Mouse (Mus musculus) kidney, embryonic 15.5 days (tissue): ENCODE measurements around the gene Catsperd. TPM values are rescaled to one million over a fixed set of nuclear protein-coding genes. Genes with fewer than 3 reads are reported as not detected.
"Not testable (repeated sequence)": the region's sequence is repeated elsewhere in the genome, so short reads cannot be mapped to it uniquely, and the experiment has no call there.

Experiments used
- ATAC-seq: fragments of 200-750 bp; cut with Nextera tagmentation; replicated peaks from 2 replicates; pipeline ENCODE4 v1.8.0; 2017; ENCODE audit warnings: moderate TSS enrichment; ENCODE audit not compliant: low FRiP score
- H3K27ac ChIP-seq: fragments of 300-500 bp; sonication (generic); 2 replicates; pipeline ENCODE4 v1.5.1; 2015; ENCODE audit warnings: mild to moderate bottlenecking, inconsistent platforms
- H3K27me3 ChIP-seq: fragments of 300-500 bp; sonication (generic); 2 replicates; pipeline ENCODE4 v1.6.1; 2015; ENCODE audit warnings: inconsistent platforms
- H3K36me3 ChIP-seq: fragments of 300-500 bp; sonication (generic); 2 replicates; pipeline ENCODE4 v1.6.1; 2015; ENCODE audit warnings: inconsistent platforms
- H3K4me1 ChIP-seq: fragments of 300-500 bp; sonication (generic); 2 replicates; pipeline ENCODE4 v1.6.1; 2015; ENCODE audit warnings: inconsistent platforms
- H3K4me2 ChIP-seq: fragments of 300-500 bp; sonication (generic); 2 replicates; pipeline ENCODE4 v1.6.1; 2015; ENCODE audit warnings: moderate library complexity, mild to moderate bottlenecking, inconsistent platforms
- H3K4me3 ChIP-seq: fragments of 300-500 bp; sonication (generic); replicated peaks from 2 replicates; pipeline ENCODE4 v1.5.1; 2015; ENCODE audit warnings: mild to moderate bottlenecking, inconsistent platforms
- H3K9ac ChIP-seq: fragments of 300-500 bp; sonication (generic); 2 replicates; pipeline ENCODE4 v1.6.1; 2015; ENCODE audit warnings: mild to moderate bottlenecking, inconsistent platforms
- H3K9me3 ChIP-seq: fragments of 300-500 bp; sonication (generic); replicated peaks from 2 replicates; pipeline ENCODE4 v1.6.1; 2016; ENCODE audit warnings: inconsistent platforms
- WGBS: fragments of 180-500 bp; shearing (Covaris S2); methylation state at CpG from one replicate; pipeline ENCODE4 v1.1.7; 2015; ENCODE audit warnings: mixed read lengths; 5-methylcytosine and 5-hydroxymethylcytosine counted together
- polyA plus RNA-seq: library from polyadenylated mRNA; unstranded; fragments of >200 nt; fragmentation: Nextera tagmentation; extraction: Ambion mirVana; gene quantifications from 2 replicates; pipeline ENCODE4 v1.2.1, GENCODE M21; 2015

The Catsperd gene
- polyA plus RNA-seq, 1 experiment from 2014 or later, result 0.93 TPM

GRCm38 (mm10) chr17:56604070-56604380, 23.9 kb upstream of the Catsperd start:
- H3K9ac ChIP-seq, result no peak overlapping the region
- WGBS, result 90% methylated on average over 9 of the region's 9 CpGs
- ATAC-seq, result no peak
- peaks cover 93% of the 10 kb centered on the region for H3K36me3 ChIP-seq
- peaks cover 16% of the 10 kb centered on the region for H3K4me1 ChIP-seq
- no peaks in the 10 kb centered on the region for H3K27me3 ChIP-seq
- H3K27ac ChIP-seq, result no peak overlapping the region
- H3K4me2 ChIP-seq, result no peak overlapping the region
- no peaks in the 10 kb centered on the region for H3K9me3 ChIP-seq
- H3K4me3 ChIP-seq, result no peak overlapping the region

GRCm38 (mm10) chr17:56604422-56604821, 23.5 kb upstream of the Catsperd start:
- Histone ChIP-seq H3K4me1 (peaks cover 19% of the 10 kb centered on the region), H3K4me3 (no peak overlapping the region), H3K27me3 (no peaks in the 10 kb centered on the region), H3K9me3 (no peaks in the 10 kb centered on the region), H3K36me3 (peaks cover 89% of the 10 kb centered on the region), H3K9ac (no peak overlapping the region), H3K27ac (no peak overlapping the region), H3K4me2 (no peak overlapping the region)
- WGBS, result 89% methylated on average over 3 of the region's 3 CpGs
- ATAC-seq, result no peak

GRCm38 (mm10) chr17:56605431-56605830, 22.5 kb upstream of the Catsperd start:
- no peak overlapping the region for H3K9ac ChIP-seq
- peaks cover 79% of the 10 kb centered on the region for H3K36me3 ChIP-seq
- no peaks in the 10 kb centered on the region for H3K9me3 ChIP-seq
- no peaks in the 10 kb centered on the region for H3K27me3 ChIP-seq
- no peak for ATAC-seq
- peaks cover 23% of the 10 kb centered on the region for H3K4me1 ChIP-seq
- no peak overlapping the region for H3K27ac ChIP-seq
- no peak overlapping the region for H3K4me3 ChIP-seq
- WGBS, result 86% methylated on average over 9 of the region's 9 CpGs
- no peak overlapping the region for H3K4me2 ChIP-seq

- H3K27me3 ChIP-seq, result no peaks in the 10 kb centered on the region
- 56% methylated on average over 3 of the region's 3 CpGs for WGBS
- no peak overlapping the region for H3K27ac ChIP-seq
- no peaks in the 10 kb centered on the region for H3K9me3 ChIP-seq
- peaks cover 57% of the 10 kb centered on the region for H3K36me3 ChIP-seq
- no peak for ATAC-seq
- peaks cover 39% of the 10 kb centered on the region for H3K4me1 ChIP-seq
- no peak overlapping the region for H3K9ac ChIP-seq
- H3K4me2 ChIP-seq, result no peak overlapping the region
- H3K4me3 ChIP-seq, result no peak overlapping the region
These were observed 20.4 kb upstream of the Catsperd start for GRCm38 (mm10) chr17:56607521-56608062.

- Histone ChIP-seq H3K9ac (peak overlapping the region; percentile 77), H3K4me3 (peak overlapping the region; percentile 74), H3K36me3 (peaks cover 46% of the 10 kb centered on the region), H3K9me3 (no peaks in the 10 kb centered on the region), H3K4me2 (peak overlapping the region; percentile 81), H3K27ac (peak overlapping the region; percentile 83; the same call in 1 of the 2 replicates), H3K4me1 (peaks cover 42% of the 10 kb centered on the region), H3K27me3 (no peaks in the 10 kb centered on the region)
- 33% methylated on average over 5 of the region's 5 CpGs for WGBS
- no peak for ATAC-seq
These were observed 19.2 kb upstream of the Catsperd start for GRCm38 (mm10) chr17:56608699-56609098.

- peaks cover 47% of the 10 kb centered on the region for H3K4me1 ChIP-seq
- no peaks in the 10 kb centered on the region for H3K27me3 ChIP-seq
- H3K9ac ChIP-seq, result peak within 1 kb of the TSS; percentile 77
- peak within 1 kb of the TSS; percentile 83 for H3K27ac ChIP-seq
- H3K36me3 ChIP-seq, result peaks cover 43% of the 10 kb centered on the region
- H3K4me2 ChIP-seq, result peak within 1 kb of the TSS; percentile 81
- peak; percentile 84 for ATAC-seq
- peak within 1 kb of the TSS; percentile 74 for H3K4me3 ChIP-seq
- WGBS, result under 1% methylated on average over 44 of the region's 44 CpGs
- H3K9me3 ChIP-seq, result no peaks in the 10 kb centered on the region
These were observed 18.3 kb upstream of the Catsperd start, which contains the start of gene 2410015M20Rik for GRCm38 (mm10) chr17:56609452-56610171. 2410015M20Rik (minus strand) TSS chr17:56609771.

- 66% methylated on average over 2 of the region's 2 CpGs for WGBS
These were observed 16.6 kb upstream of the Catsperd start for GRCm38 (mm10) chr17:56611323-56611722.

GRCm38 (mm10) chr17:56611861-56612564, 15.9 kb upstream of the Catsperd start:
- peak overlapping the region; percentile 38 for H3K4me2 ChIP-seq
- H3K27ac ChIP-seq, result peak overlapping the region; percentile 30; the same call in 1 of the 2 replicates
- no peaks in the 10 kb centered on the region for H3K27me3 ChIP-seq
- no peaks in the 10 kb centered on the region for H3K9me3 ChIP-seq
- peaks cover 43% of the 10 kb centered on the region for H3K36me3 ChIP-seq
- H3K4me1 ChIP-seq, result peaks cover 64% of the 10 kb centered on the region
- peak overlapping the region; percentile 23; the same call in 1 of the 2 replicates for H3K4me3 ChIP-seq
- peak; percentile 19 for ATAC-seq
- peak overlapping the region; percentile 26; the same call in 1 of the 2 replicates for H3K9ac ChIP-seq
- 18% methylated on average over 14 of the region's 14 CpGs for WGBS

More at GRCm38 (mm10) chr17:56611323-56611722, 16.6 kb upstream of the Catsperd start:
- ATAC-seq, result no peak
- Histone ChIP-seq H3K36me3 (peaks cover 43% of the 10 kb centered on the region), H3K27ac (no peak overlapping the region), H3K4me2 (no peak overlapping the region), H3K4me3 (no peak overlapping the region), H3K9me3 (no peaks in the 10 kb centered on the region), H3K27me3 (no peaks in the 10 kb centered on the region), H3K4me1 (peaks cover 64% of the 10 kb centered on the region), H3K9ac (no peak overlapping the region)

GRCm38 (mm10) chr17:56612565-56612939, 15.4 kb upstream of the Catsperd start:
- H3K9me3 ChIP-seq, H3K27me3 ChIP-seq, ATAC-seq, H3K4me3 ChIP-seq, H3K9ac ChIP-seq, H3K4me2 ChIP-seq: not testable (repeated sequence)
- 83% methylated on average over 10 of the region's 10 CpGs for WGBS
- peaks cover 43% of the 10 kb centered on the region for H3K36me3 ChIP-seq
- H3K4me1 ChIP-seq, result peaks cover 63% of the 10 kb centered on the region
- 0 out of 2 replicates have a peak overlapping the region, but pooled peaks have one; percentile 30 for H3K27ac ChIP-seq

GRCm38 (mm10) chr17:56613236-56613844, 14.6 kb upstream of the Catsperd start, which contains the start of gene Rpl36:
Rpl36 (plus strand) TSS chr17:56613416.
- Histone ChIP-seq H3K9ac (peak within 1 kb of the TSS; percentile 56), H3K36me3 (peaks cover 43% of the 10 kb centered on the region), H3K4me3 (peak within 1 kb of the TSS; percentile 70), H3K27me3 (no peaks in the 10 kb centered on the region), H3K9me3 (no peaks in the 10 kb centered on the region), H3K4me2 (peak within 1 kb of the TSS; percentile 91), H3K27ac (peak within 1 kb of the TSS; percentile 92), H3K4me1 (peaks cover 55% of the 10 kb centered on the region)
- peak; percentile 43 for ATAC-seq
- WGBS, result under 1% methylated on average over 52 of the region's 52 CpGs

GRCm38 (mm10) chr17:56613893-56614292, 14.1 kb upstream of the Catsperd start:
- Histone ChIP-seq H3K4me2 (peak overlapping the region; percentile 91), H3K4me3 (peak overlapping the region; percentile 70), H3K4me1 (peaks cover 49% of the 10 kb centered on the region), H3K9ac (peak overlapping the region; percentile 56), H3K27ac (peak overlapping the region; percentile 92), H3K36me3 (peaks cover 49% of the 10 kb centered on the region)
- ATAC-seq, H3K27me3 ChIP-seq, H3K9me3 ChIP-seq: not testable (repeated sequence)
- WGBS, result under 1% methylated on average over 26 of the region's 26 CpGs
